Mouse (Mus musculus): Measurements from ENCODE around the gene Ccdc84. TPM values are rescaled to one million over a fixed set of nuclear protein-coding genes. Genes with fewer than 3 reads are reported as not detected.

The Ccdc84 gene
- polyA plus RNA-seq, 1 experiment: 30.9 TPM

DNA sequence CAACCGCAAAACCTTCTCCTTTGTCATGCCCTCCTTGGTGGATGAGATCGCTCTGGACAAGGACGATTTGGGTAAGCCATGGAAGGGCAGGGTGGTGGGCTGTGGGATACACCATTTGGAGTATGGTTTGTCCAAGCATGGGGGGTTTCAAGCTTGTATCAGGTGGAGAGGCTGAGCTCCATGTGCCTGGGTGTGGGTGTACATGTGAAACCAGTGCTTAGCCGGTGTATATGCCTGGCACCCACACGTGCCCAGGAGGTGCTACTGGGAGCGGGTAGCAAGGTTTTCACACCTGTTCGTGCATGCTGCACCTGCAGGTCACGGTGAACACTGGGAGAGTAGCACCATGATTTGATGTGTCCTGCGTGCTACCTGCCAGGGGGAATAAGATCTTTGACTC lies 19.8 kb downstream of the Ccdc84 start:
- WGBS: 95% methylated on average over 9 of the region's 9 CpGs
- Histone ChIP-seq H3K4me3 (ENCODE audit: control insufficient read depth, insufficient read depth, low read length) (no peak overlapping the region), H3K27me3 (ENCODE audit: control insufficient read depth, insufficient read depth, low read length) (no peaks in the 10 kb centered on the region), H3K36me3 (ENCODE audit: control insufficient read depth, insufficient read depth, low read length) (peaks cover 19% of the 10 kb centered on the region), H3K4me1 (replicated peaks; ENCODE audit: control insufficient read depth, insufficient read depth, low read length) (peaks cover 14% of the 10 kb centered on the region), H3K27ac (ENCODE audit: control insufficient read depth, insufficient read depth, low read length) (no peak overlapping the region)
- DNase-seq: no peak
- TF ChIP-seq CTCF (IDR thresholded peaks at IDR 0.05; ENCODE audit: borderline replicate concordance, control insufficient read depth, extremely low read depth, insufficient read depth, low read length, poor library complexity): no peak
- TF ChIP-seq POLR2A (IDR thresholded peaks at IDR 0.05; ENCODE audit: control insufficient read depth, extremely low read depth, insufficient read depth, low read length, poor library complexity): no peak

- no peak for TF ChIP-seq CTCF (IDR thresholded peaks at IDR 0.05; ENCODE audit: borderline replicate concordance, control insufficient read depth, extremely low read depth, insufficient read depth, low read length, poor library complexity)
- no peak for TF ChIP-seq POLR2A (IDR thresholded peaks at IDR 0.05; ENCODE audit: control insufficient read depth, extremely low read depth, insufficient read depth, low read length, poor library complexity)
- H3K4me1 ChIP-seq (replicated peaks; ENCODE audit: control insufficient read depth, insufficient read depth, low read length): peaks cover 14% of the 10 kb centered on the region
- no peak overlapping the region for H3K4me3 ChIP-seq (ENCODE audit: control insufficient read depth, insufficient read depth, low read length)
- no peak overlapping the region for H3K27ac ChIP-seq (ENCODE audit: control insufficient read depth, insufficient read depth, low read length)
- H3K27me3 ChIP-seq (ENCODE audit: control insufficient read depth, insufficient read depth, low read length): no peaks in the 10 kb centered on the region
- 69% methylated on average over 4 of the region's 4 CpGs for WGBS
- H3K36me3 ChIP-seq (ENCODE audit: control insufficient read depth, insufficient read depth, low read length): peaks cover 17% of the 10 kb centered on the region
- no peak for DNase-seq
Observed at GRCm38 (mm10) chr9:44398087-44398486, 20.3 kb downstream of the Ccdc84 start.

- TF ChIP-seq POLR2A (IDR thresholded peaks at IDR 0.05; ENCODE audit: control insufficient read depth, extremely low read depth, insufficient read depth, low read length, poor library complexity) (peak; percentile 78), CTCF (IDR thresholded peaks at IDR 0.05; ENCODE audit: borderline replicate concordance, control insufficient read depth, extremely low read depth, insufficient read depth, low read length, poor library complexity) (0 out of 2 replicates have a peak, but pooled peaks have one; percentile 9)
- peaks cover 14% of the 10 kb centered on the region for H3K4me1 ChIP-seq (replicated peaks; ENCODE audit: control insufficient read depth, insufficient read depth, low read length)
- peaks cover 9% of the 10 kb centered on the region for H3K36me3 ChIP-seq (ENCODE audit: control insufficient read depth, insufficient read depth, low read length)
- under 1% methylated on average over 43 of the region's 43 CpGs for WGBS
- H3K4me3 ChIP-seq (ENCODE audit: control insufficient read depth, insufficient read depth, low read length): peak within 1 kb of the TSS; percentile 59
- H3K27me3 ChIP-seq (ENCODE audit: control insufficient read depth, insufficient read depth, low read length): no peaks in the 10 kb centered on the region
- no peak within 1 kb of the TSS for H3K27ac ChIP-seq (ENCODE audit: control insufficient read depth, insufficient read depth, low read length)
- DNase-seq: peak; percentile 86
Observed at GRCm38 (mm10) chr9:44396684-44397411, 21.5 kb downstream of the Ccdc84 start, which contains the start of gene Slc37a4. Slc37a4 (plus strand) TSS chr9:44396852.

DNA sequence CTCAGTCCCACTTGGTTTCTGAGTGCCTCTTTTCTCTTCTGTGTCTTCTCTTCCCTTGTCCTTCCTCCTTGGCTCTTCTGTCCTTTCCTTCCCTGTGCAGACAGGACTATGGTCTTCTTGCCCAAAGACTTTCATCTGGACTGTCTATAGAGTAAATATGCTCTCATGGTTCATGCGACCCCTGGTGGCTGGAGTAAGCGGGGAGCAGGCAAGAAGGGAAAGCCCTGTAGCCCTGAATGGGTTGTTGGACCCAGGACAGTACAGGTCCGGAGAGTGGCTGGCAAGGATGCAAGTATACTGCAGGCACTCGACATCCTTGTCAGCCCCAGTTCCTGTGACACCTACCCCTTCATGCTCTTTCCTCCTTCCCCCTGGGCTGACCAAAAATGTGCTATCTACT lies 26.9 kb downstream of the Ccdc84 start:
- Histone ChIP-seq H3K4me1 (replicated peaks; ENCODE audit: control insufficient read depth, insufficient read depth, low read length) (no peaks in the 10 kb centered on the region), H3K4me3 (ENCODE audit: control insufficient read depth, insufficient read depth, low read length) (no peak overlapping the region), H3K27ac (ENCODE audit: control insufficient read depth, insufficient read depth, low read length) (no peak overlapping the region), H3K27me3 (ENCODE audit: control insufficient read depth, insufficient read depth, low read length) (no peaks in the 10 kb centered on the region), H3K36me3 (ENCODE audit: control insufficient read depth, insufficient read depth, low read length) (peaks cover 31% of the 10 kb centered on the region)
- TF ChIP-seq CTCF (IDR thresholded peaks at IDR 0.05; ENCODE audit: borderline replicate concordance, control insufficient read depth, extremely low read depth, insufficient read depth, low read length, poor library complexity) (peak; percentile 54; the same call in 1 of the 2 replicates), POLR2A (IDR thresholded peaks at IDR 0.05; ENCODE audit: control insufficient read depth, extremely low read depth, insufficient read depth, low read length, poor library complexity) (no peak)
- 38% methylated on average over 4 of the region's 4 CpGs for WGBS
- DNase-seq: peak; percentile 71

GRCm38 (mm10) chr9:44389273-44389672 lies 29.1 kb downstream of the Ccdc84 start:
- Histone ChIP-seq H3K27ac (ENCODE audit: control insufficient read depth, insufficient read depth, low read length) (no peak overlapping the region), H3K27me3 (ENCODE audit: control insufficient read depth, insufficient read depth, low read length) (no peaks in the 10 kb centered on the region), H3K36me3 (ENCODE audit: control insufficient read depth, insufficient read depth, low read length) (peaks cover 53% of the 10 kb centered on the region), H3K4me3 (ENCODE audit: control insufficient read depth, insufficient read depth, low read length) (no peak overlapping the region), H3K4me1 (replicated peaks; ENCODE audit: control insufficient read depth, insufficient read depth, low read length) (no peaks in the 10 kb centered on the region)
- WGBS: 59% methylated on average over 8 of the region's 8 CpGs
- TF ChIP-seq CTCF (IDR thresholded peaks at IDR 0.05; ENCODE audit: borderline replicate concordance, control insufficient read depth, extremely low read depth, insufficient read depth, low read length, poor library complexity) (peak; percentile 76; the same call in 1 of the 2 replicates), POLR2A (IDR thresholded peaks at IDR 0.05; ENCODE audit: control insufficient read depth, extremely low read depth, insufficient read depth, low read length, poor library complexity) (no peak)
- peak; percentile 64 for DNase-seq

DNA sequence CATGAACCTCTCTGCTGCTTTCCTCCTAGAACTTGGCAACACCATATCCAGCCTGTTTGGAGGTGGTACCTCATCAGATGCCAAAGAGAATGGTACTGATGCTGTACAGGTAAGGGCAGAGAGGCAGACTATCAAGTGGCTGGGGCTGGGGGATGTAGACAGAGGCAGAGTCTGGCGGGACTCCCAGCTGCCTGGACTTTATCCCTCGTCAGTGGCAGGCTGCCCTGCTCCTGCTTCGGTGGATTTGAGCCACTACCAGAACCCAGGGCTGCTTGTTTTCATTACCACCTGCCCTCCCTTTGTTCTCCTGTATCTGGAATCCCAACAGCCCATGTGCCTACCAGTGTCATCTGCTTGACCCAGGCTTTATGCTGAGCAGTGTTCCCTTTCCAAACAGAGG lies 31.1 kb downstream of the Ccdc84 start:
- H3K4me3 ChIP-seq (ENCODE audit: control insufficient read depth, insufficient read depth, low read length): no peak overlapping the region
- 88% methylated on average over 3 of the region's 3 CpGs for WGBS
- H3K27me3 ChIP-seq (ENCODE audit: control insufficient read depth, insufficient read depth, low read length): no peaks in the 10 kb centered on the region
- no peak for TF ChIP-seq POLR2A (IDR thresholded peaks at IDR 0.05; ENCODE audit: control insufficient read depth, extremely low read depth, insufficient read depth, low read length, poor library complexity)
- TF ChIP-seq CTCF (IDR thresholded peaks at IDR 0.05; ENCODE audit: borderline replicate concordance, control insufficient read depth, extremely low read depth, insufficient read depth, low read length, poor library complexity): no peak
- H3K27ac ChIP-seq (ENCODE audit: control insufficient read depth, insufficient read depth, low read length): no peak overlapping the region
- DNase-seq: no peak
- H3K4me1 ChIP-seq (replicated peaks; ENCODE audit: control insufficient read depth, insufficient read depth, low read length): no peaks in the 10 kb centered on the region
- peaks cover 64% of the 10 kb centered on the region for H3K36me3 ChIP-seq (ENCODE audit: control insufficient read depth, insufficient read depth, low read length)
